Mouse (Mus musculus): ENCODE measurements around the gene Rims4. TPM values are rescaled to one million over a fixed set of nuclear protein-coding genes. Genes with fewer than 3 reads are reported as not detected.

The Rims4 gene
- total and polyA plus RNA-seq, 3 experiments = 0.05 TPM; not detected in 2

- Histone ChIP-seq H3K27me3 (ENCODE audit: insufficient read depth, low read length) (no peaks in the 10 kb centered on the region; the same call in 1 of the 2 replicates), H3K4me1 (ENCODE audit: insufficient read depth, low read depth, low read length) (no peaks in the 10 kb centered on the region), H3K36me3 (replicated peaks) (no peaks in the 10 kb centered on the region), H3K4me3 (ENCODE audit: low read depth, low read length) (no peak overlapping the region), H3K9me3 (replicated peaks) (no peaks in the 10 kb centered on the region)
- no peak for TF ChIP-seq GATA1 (IDR thresholded peaks at IDR 0.05; ENCODE audit: borderline replicate concordance, low read length)
- no peak for TF ChIP-seq TAL1 (conservative IDR thresholded peaks at IDR 0.05; ENCODE audit: low read depth, low read length)
- no peak for TF ChIP-seq GATA2 (IDR thresholded peaks at IDR 0.05; ENCODE audit: borderline replicate concordance, low read depth, low read length)
- ATAC-seq (ENCODE audit: extremely low read depth, insufficient number of reproducible peaks, low FRiP score, poor library complexity, severe bottlenecking) (no peak), DNase-seq (ENCODE audit: low spot score) (no peak)
Measured at GRCm38 (mm10) chr2:163880891-163881290, 37.6 kb downstream of the Rims4 start.

- ATAC-seq (ENCODE audit: extremely low read depth, insufficient number of reproducible peaks, low FRiP score, poor library complexity, severe bottlenecking) = no peak
- DNase-seq (ENCODE audit: low spot score) = no peak
- Histone ChIP-seq H3K27me3 (ENCODE audit: insufficient read depth, low read length) (no peaks in the 10 kb centered on the region; the same call in 1 of the 2 replicates), H3K9me3 (replicated peaks) (no peaks in the 10 kb centered on the region), H3K36me3 (replicated peaks) (no peaks in the 10 kb centered on the region), H3K4me3 (ENCODE audit: low read depth, low read length) (no peak overlapping the region), H3K4me1 (ENCODE audit: insufficient read depth, low read depth, low read length) (no peaks in the 10 kb centered on the region)
- no peak for TF ChIP-seq GATA1 (IDR thresholded peaks at IDR 0.05; ENCODE audit: borderline replicate concordance, low read length)
- no peak for TF ChIP-seq CTCF (IDR thresholded peaks at IDR 0.05; ENCODE audit: low read depth, low read length)
- TF ChIP-seq POLR2AphosphoS5 (IDR thresholded peaks at IDR 0.05; ENCODE audit: insufficient replicate concordance, low read depth, low read length) = no peak
- TF ChIP-seq GATA2 (IDR thresholded peaks at IDR 0.05; ENCODE audit: borderline replicate concordance, low read depth, low read length) = no peak
Measured at GRCm38 (mm10) chr2:163876830-163877498, 41.5 kb downstream of the Rims4 start.

- DNase-seq (ENCODE audit: low spot score) = no peak
- H3K9me3 ChIP-seq (replicated peaks) = no peaks in the 10 kb centered on the region
- ATAC-seq (ENCODE audit: extremely low read depth, insufficient number of reproducible peaks, low FRiP score, poor library complexity, severe bottlenecking) = no peak
- H3K36me3 ChIP-seq (replicated peaks) = no peaks in the 10 kb centered on the region
- H3K27me3 ChIP-seq (ENCODE audit: insufficient read depth, low read length) = no peaks in the 10 kb centered on the region; the same call in 1 of the 2 replicates
- no peak for TF ChIP-seq GATA1 (IDR thresholded peaks at IDR 0.05; ENCODE audit: borderline replicate concordance, low read length)
- no peak for TF ChIP-seq TAL1 (conservative IDR thresholded peaks at IDR 0.05; ENCODE audit: low read depth, low read length)
- TF ChIP-seq CTCF (IDR thresholded peaks at IDR 0.05; ENCODE audit: low read depth, low read length) = no peak
- no peak for TF ChIP-seq POLR2AphosphoS5 (IDR thresholded peaks at IDR 0.05; ENCODE audit: insufficient replicate concordance, low read depth, low read length)
- no peak for TF ChIP-seq GATA2 (IDR thresholded peaks at IDR 0.05; ENCODE audit: borderline replicate concordance, low read depth, low read length)
- H3K4me3 ChIP-seq (ENCODE audit: low read depth, low read length) = no peak overlapping the region
- H3K4me1 ChIP-seq (ENCODE audit: insufficient read depth, low read depth, low read length) = no peaks in the 10 kb centered on the region
Measured at GRCm38 (mm10) chr2:163875484-163875883, 43.0 kb downstream of the Rims4 start.

DNA sequence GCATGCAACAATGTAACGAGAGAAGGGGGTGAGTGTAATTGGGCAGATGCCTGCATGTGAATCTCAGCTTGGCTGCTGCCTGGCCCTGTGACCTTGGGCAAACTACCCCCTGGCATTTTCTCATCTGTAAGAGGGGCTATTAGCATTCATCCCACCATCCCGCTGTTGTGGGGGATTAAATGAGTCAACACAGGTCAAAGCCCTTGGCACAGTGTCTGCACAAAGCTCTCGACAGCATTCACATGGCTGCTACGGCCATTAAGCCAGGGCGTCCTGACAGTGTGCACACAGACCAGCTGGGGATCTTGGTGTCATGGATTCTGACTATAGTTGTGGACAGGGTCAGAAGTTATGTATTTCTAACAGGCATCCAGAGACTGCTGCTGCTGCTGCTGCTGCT lies 43.6 kb downstream of the Rims4 start:
- Histone ChIP-seq H3K4me1 (ENCODE audit: insufficient read depth, low read depth, low read length) (no peaks in the 10 kb centered on the region), H3K4me3 (ENCODE audit: low read depth, low read length) (no peak overlapping the region), H3K27me3 (ENCODE audit: insufficient read depth, low read length) (no peaks in the 10 kb centered on the region; the same call in 1 of the 2 replicates), H3K36me3 (replicated peaks) (no peaks in the 10 kb centered on the region), H3K9me3 (replicated peaks) (no peaks in the 10 kb centered on the region)
- TF ChIP-seq TAL1 (conservative IDR thresholded peaks at IDR 0.05; ENCODE audit: low read depth, low read length) (no peak), GATA2 (IDR thresholded peaks at IDR 0.05; ENCODE audit: borderline replicate concordance, low read depth, low read length) (no peak), CTCF (IDR thresholded peaks at IDR 0.05; ENCODE audit: low read depth, low read length) (no peak), GATA1 (IDR thresholded peaks at IDR 0.05; ENCODE audit: borderline replicate concordance, low read length) (no peak), POLR2AphosphoS5 (IDR thresholded peaks at IDR 0.05; ENCODE audit: insufficient replicate concordance, low read depth, low read length) (no peak)
- ATAC-seq (ENCODE audit: extremely low read depth, insufficient number of reproducible peaks, low FRiP score, poor library complexity, severe bottlenecking) (no peak), DNase-seq (ENCODE audit: low spot score) (no peak)

- ATAC-seq (ENCODE audit: extremely low read depth, insufficient number of reproducible peaks, low FRiP score, poor library complexity, severe bottlenecking) = no peak
Measured at GRCm38 (mm10) chr2:163871906-163872305, 46.6 kb downstream of the Rims4 start.

GRCm38 (mm10) chr2:163871266-163871665 lies 47.2 kb downstream of the Rims4 start:
- no peak for DNase-seq (ENCODE audit: low spot score)
- Histone ChIP-seq H3K9me3 (replicated peaks) (no peaks in the 10 kb centered on the region), H3K4me3 (ENCODE audit: low read depth, low read length) (no peak overlapping the region), H3K27me3 (ENCODE audit: insufficient read depth, low read length) (no peaks in the 10 kb centered on the region), H3K4me1 (ENCODE audit: insufficient read depth, low read depth, low read length) (no peaks in the 10 kb centered on the region), H3K36me3 (replicated peaks) (no peaks in the 10 kb centered on the region)
- TF ChIP-seq POLR2AphosphoS5 (IDR thresholded peaks at IDR 0.05; ENCODE audit: insufficient replicate concordance, low read depth, low read length) (no peak), GATA1 (IDR thresholded peaks at IDR 0.05; ENCODE audit: borderline replicate concordance, low read length) (no peak), CTCF (IDR thresholded peaks at IDR 0.05; ENCODE audit: low read depth, low read length) (no peak), TAL1 (conservative IDR thresholded peaks at IDR 0.05; ENCODE audit: low read depth, low read length) (no peak), GATA2 (IDR thresholded peaks at IDR 0.05; ENCODE audit: borderline replicate concordance, low read depth, low read length) (no peak)
- no peak for ATAC-seq (ENCODE audit: extremely low read depth, insufficient number of reproducible peaks, low FRiP score, poor library complexity, severe bottlenecking)

More at GRCm38 (mm10) chr2:163871906-163872305, 46.6 kb downstream of the Rims4 start:
- no peak overlapping the region for H3K4me3 ChIP-seq (ENCODE audit: low read depth, low read length)
- no peaks in the 10 kb centered on the region for H3K36me3 ChIP-seq (replicated peaks)
- no peak for DNase-seq (ENCODE audit: low spot score)
- no peaks in the 10 kb centered on the region for H3K4me1 ChIP-seq (ENCODE audit: insufficient read depth, low read depth, low read length)
- H3K9me3 ChIP-seq (replicated peaks) = no peaks in the 10 kb centered on the region
- TF ChIP-seq POLR2AphosphoS5 (IDR thresholded peaks at IDR 0.05; ENCODE audit: insufficient replicate concordance, low read depth, low read length) (no peak), TAL1 (conservative IDR thresholded peaks at IDR 0.05; ENCODE audit: low read depth, low read length) (no peak), GATA1 (IDR thresholded peaks at IDR 0.05; ENCODE audit: borderline replicate concordance, low read length) (no peak), CTCF (IDR thresholded peaks at IDR 0.05; ENCODE audit: low read depth, low read length) (no peak), GATA2 (IDR thresholded peaks at IDR 0.05; ENCODE audit: borderline replicate concordance, low read depth, low read length) (no peak)
- no peaks in the 10 kb centered on the region; the same call in 1 of the 2 replicates for H3K27me3 ChIP-seq (ENCODE audit: insufficient read depth, low read length)

All from G1E (cell line).